Mouse (Mus musculus) cortical plate, adult 2 months (tissue): ENCODE results near the gene Fth1.

Source experiments
- CTCF ChIP-seq: fragments of 200-500 bp; IDR thresholded peaks from 2 replicates; pipeline ENCODE4 v1.5.1; 2011; ENCODE audit warnings: mild to moderate bottlenecking, control low read depth, low read length; ENCODE audit not compliant: insufficient read depth; ENCODE audit errors: extremely low read depth
- POLR2A ChIP-seq: fragments of 200-500 bp; IDR thresholded peaks from 2 replicates; pipeline ENCODE4 v1.6.1; 2011; ENCODE audit warnings: mild to moderate bottlenecking, low read length, control low read depth; ENCODE audit not compliant: insufficient read depth; ENCODE audit errors: extremely low read depth

DNA sequence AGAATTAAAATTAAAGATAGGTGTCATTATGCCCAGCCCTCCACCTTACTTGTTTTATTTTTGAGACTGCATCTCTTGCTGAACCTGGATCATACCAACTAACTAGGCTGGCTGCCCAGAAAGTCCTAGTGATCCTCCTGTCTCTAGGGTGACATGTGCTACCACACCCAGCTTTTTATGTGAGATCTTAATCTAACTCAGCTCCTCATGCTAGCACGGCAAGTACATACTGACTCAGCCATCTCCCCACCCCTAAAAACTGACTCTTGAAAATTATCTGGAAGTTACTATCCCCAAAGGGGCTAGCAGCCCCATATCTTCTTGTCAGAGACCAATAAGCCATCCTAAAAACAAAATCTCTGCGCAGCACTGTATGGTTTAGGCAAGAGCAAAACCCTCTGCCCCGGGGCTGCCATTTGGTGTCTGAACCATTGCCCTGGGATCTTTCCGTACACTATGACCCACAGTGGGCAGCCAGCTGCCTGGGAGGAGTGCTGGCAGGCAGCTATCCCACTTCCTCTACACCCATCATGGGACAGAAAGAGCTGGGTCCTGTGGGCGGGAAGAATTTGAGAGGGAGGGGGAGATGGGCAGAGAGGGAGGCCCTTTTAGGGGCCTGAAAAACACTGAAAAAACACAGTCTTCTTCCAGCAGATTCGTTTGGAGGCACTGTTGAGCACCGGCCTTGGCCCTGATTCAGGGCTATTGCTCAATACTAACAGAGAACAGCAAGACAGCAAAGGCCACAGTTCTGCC is 26.2 kb upstream of the Fth1 start:
- no peak for TF ChIP-seq CTCF
- no peak for TF ChIP-seq POLR2A
